Mouse (Mus musculus) thymus, adult 18-20 months (tissue): ENCODE data around the gene Noct.
A peak's percentile ranks its signal among the peaks of the same experiment; 100 is the strongest.
"Not testable (repeated sequence)": the region's sequence is repeated elsewhere in the genome, so short reads cannot be mapped to it uniquely, and the experiment has no call there.

Experiments
- DNase-seq, 2 experiments: peaks; one replicate each; pipeline ENCODE4 v3.0.0; 2022; ENCODE audit warnings: mixed read lengths in 2 of 2

Noct gene

GRCm38 (mm10) chr3:51224363-51225225, at the start of gene Noct:
Gene Noct (plus strand): TSS chr3:51224447.
- DNase-seq: peak; percentile 73 to 82

GRCm38 (mm10) chr3:51178158-51178557, 46.1 kb upstream of the Noct start:
- DNase-seq: no peak

GRCm38 (mm10) chr3:51179460-51180146, 44.6 kb upstream of the Noct start:
- no peak for DNase-seq

- DNase-seq: no peak
These were observed 43.8 kb upstream of the Noct start for GRCm38 (mm10) chr3:51180341-51180940.

- no peak for DNase-seq
These were observed 41.8 kb upstream of the Noct start for GRCm38 (mm10) chr3:51182455-51182854.

- not testable (repeated sequence) for DNase-seq
These were observed 40.7 kb upstream of the Noct start for GRCm38 (mm10) chr3:51183508-51183907.

GRCm38 (mm10) chr3:51183967-51184366, 40.3 kb upstream of the Noct start:
- not testable (repeated sequence) for DNase-seq

- no peak for DNase-seq
These were observed 39.5 kb upstream of the Noct start for GRCm38 (mm10) chr3:51184715-51185114.

GRCm38 (mm10) chr3:51185406-51185805, 38.8 kb upstream of the Noct start:
- no peak for DNase-seq

- DNase-seq: no peak
These were observed 30.2 kb upstream of the Noct start for GRCm38 (mm10) chr3:51194075-51194474.

GRCm38 (mm10) chr3:51195321-51195720, 28.9 kb upstream of the Noct start:
- DNase-seq: no peak

- no peak for DNase-seq
These were observed 28.5 kb upstream of the Noct start for GRCm38 (mm10) chr3:51195736-51196135.

GRCm38 (mm10) chr3:51196724-51197111, 27.5 kb upstream of the Noct start:
- DNase-seq: no peak

- no peak for DNase-seq
These were observed 27.0 kb upstream of the Noct start for GRCm38 (mm10) chr3:51197112-51197731.

GRCm38 (mm10) chr3:51198291-51198690, 26.0 kb upstream of the Noct start:
- no peak for DNase-seq

- DNase-seq: no peak
These were observed 25.1 kb upstream of the Noct start for GRCm38 (mm10) chr3:51199130-51199529.

- no peak for DNase-seq
These were observed 23.9 kb upstream of the Noct start for GRCm38 (mm10) chr3:51200311-51200710.

GRCm38 (mm10) chr3:51200894-51201293, 23.4 kb upstream of the Noct start:
- DNase-seq: no peak

GRCm38 (mm10) chr3:51201986-51202385, 22.3 kb upstream of the Noct start:
- DNase-seq: no peak

- DNase-seq: no peak
These were observed 21.7 kb upstream of the Noct start for GRCm38 (mm10) chr3:51202491-51202987.

- DNase-seq: no peak
These were observed 20.3 kb upstream of the Noct start for GRCm38 (mm10) chr3:51203906-51204305.

- no peak for DNase-seq
These were observed 19.8 kb upstream of the Noct start for GRCm38 (mm10) chr3:51204441-51204840.

GRCm38 (mm10) chr3:51204897-51205296, 19.4 kb upstream of the Noct start:
- DNase-seq: no peak
